Mouse (Mus musculus): ENCODE measurements around the gene Olfr624. TPM values are rescaled to one million over a fixed set of nuclear protein-coding genes. Genes with fewer than 3 reads are reported as not detected.

Olfr624 gene
- polyA plus RNA-seq, 1 experiment from 2014 or later, result not detected

- ATAC-seq (replicated peaks; ENCODE audit: low FRiP score), result no peak; the same call in 1 of the 2 replicates
- no peak overlapping the region for H3K4me3 ChIP-seq (ENCODE audit: low read depth, low read length)
These were observed 34.2 kb downstream of the Olfr624 start for GRCm38 (mm10) chr7:103636795-103637194.

More at GRCm38 (mm10) chr7:103636795-103637194, 34.2 kb downstream of the Olfr624 start:
- no peak overlapping the region for H3K4me2 ChIP-seq
- H3K27me3 ChIP-seq (replicated peaks; ENCODE audit: control insufficient read depth, insufficient read depth, low read length), result no peaks in the 10 kb centered on the region
- H3K36me3 ChIP-seq (ENCODE audit: control insufficient read depth, insufficient read depth, low read length), result no peaks in the 10 kb centered on the region
- H3K9me3 ChIP-seq (ENCODE audit: control insufficient read depth, low read length), result no peaks in the 10 kb centered on the region
- H3K27ac ChIP-seq (ENCODE audit: low read depth, low read length), result no peak overlapping the region
- no peak overlapping the region for H3K9ac ChIP-seq (ENCODE audit: low read depth, low read length)
- no peaks in the 10 kb centered on the region for H3K4me1 ChIP-seq (replicated peaks; ENCODE audit: control insufficient read depth, insufficient read depth, low read length)
- no peak for DNase-seq (ENCODE audit: low spot score)

Other genes starting within 250 kb of the Olfr624 start
- gene Olfr605, start 225.8 kb downstream of the Olfr624 start, polyA plus RNA-seq (2014; fragmentation: Nextera tagmentation; extraction: Ambion mirVana), result not detected in 2 replicates
- not detected in 2 replicates for gene Olfr606, start 222.1 kb downstream of the Olfr624 start, polyA plus RNA-seq (2014; fragmentation: Nextera tagmentation; extraction: Ambion mirVana)
- not detected in 2 replicates for gene Olfr607, start 207.0 kb downstream of the Olfr624 start, polyA plus RNA-seq (2014; fragmentation: Nextera tagmentation; extraction: Ambion mirVana)
- gene Olfr608, start 201.3 kb downstream of the Olfr624 start, polyA plus RNA-seq (2014; fragmentation: Nextera tagmentation; extraction: Ambion mirVana), result not detected in 2 replicates
- not detected in 2 replicates for gene Olfr609, start 173.1 kb downstream of the Olfr624 start, polyA plus RNA-seq (2014; fragmentation: Nextera tagmentation; extraction: Ambion mirVana)
- gene Olfr610, start 159.1 kb downstream of the Olfr624 start, polyA plus RNA-seq (2014; fragmentation: Nextera tagmentation; extraction: Ambion mirVana), result not detected in 2 replicates
- not detected in 2 replicates for gene Olfr611, start 150.3 kb downstream of the Olfr624 start, polyA plus RNA-seq (2014; fragmentation: Nextera tagmentation; extraction: Ambion mirVana)
- not detected in 2 replicates for gene Olfr612, start 128.5 kb downstream of the Olfr624 start, polyA plus RNA-seq (2014; fragmentation: Nextera tagmentation; extraction: Ambion mirVana)
- gene Olfr613, start 123.1 kb downstream of the Olfr624 start, polyA plus RNA-seq (2014; fragmentation: Nextera tagmentation; extraction: Ambion mirVana), result not detected in 2 replicates
- not detected in 2 replicates for gene Olfr615, start 115.1 kb downstream of the Olfr624 start, polyA plus RNA-seq (2014; fragmentation: Nextera tagmentation; extraction: Ambion mirVana)
- not detected in 2 replicates for gene Olfr616, start 102.0 kb downstream of the Olfr624 start, polyA plus RNA-seq (2014; fragmentation: Nextera tagmentation; extraction: Ambion mirVana)
- gene Olfr617, start 98.1 kb downstream of the Olfr624 start, polyA plus RNA-seq (2014; fragmentation: Nextera tagmentation; extraction: Ambion mirVana), result not detected in 2 replicates
- not detected in 2 replicates for gene Olfr618, start 81.1 kb downstream of the Olfr624 start, polyA plus RNA-seq (2014; fragmentation: Nextera tagmentation; extraction: Ambion mirVana)
- gene Olfr619, start 70.6 kb downstream of the Olfr624 start, polyA plus RNA-seq (2014; fragmentation: Nextera tagmentation; extraction: Ambion mirVana), result not detected in 2 replicates
- not detected in 2 replicates for gene Olfr620, start 58.7 kb downstream of the Olfr624 start, polyA plus RNA-seq (2014; fragmentation: Nextera tagmentation; extraction: Ambion mirVana)
- gene Olfr622, start 28.5 kb downstream of the Olfr624 start, polyA plus RNA-seq (2014; fragmentation: Nextera tagmentation; extraction: Ambion mirVana), result not detected in 2 replicates
- gene Olfr623, start 7.5 kb downstream of the Olfr624 start, polyA plus RNA-seq (2014; fragmentation: Nextera tagmentation; extraction: Ambion mirVana), result not detected in 2 replicates
- gene Olfr625-ps1, start 11.5 kb upstream of the Olfr624 start, polyA plus RNA-seq (2014; fragmentation: Nextera tagmentation; extraction: Ambion mirVana), result not detected in 2 replicates
- gene Olfr243, start 43.5 kb upstream of the Olfr624 start, polyA plus RNA-seq (2014; fragmentation: Nextera tagmentation; extraction: Ambion mirVana), result not detected in 2 replicates
- not detected in 2 replicates for gene Olfr628, start 59.2 kb upstream of the Olfr624 start, polyA plus RNA-seq (2014; fragmentation: Nextera tagmentation; extraction: Ambion mirVana)
- gene Olfr629, start 73.8 kb upstream of the Olfr624 start, polyA plus RNA-seq (2014; fragmentation: Nextera tagmentation; extraction: Ambion mirVana), result not detected in 2 replicates
- not detected in 2 replicates for gene Olfr630, start 86.1 kb upstream of the Olfr624 start, polyA plus RNA-seq (2014; fragmentation: Nextera tagmentation; extraction: Ambion mirVana)
- gene Olfr69, start 100.4 kb upstream of the Olfr624 start, polyA plus RNA-seq (2014; fragmentation: Nextera tagmentation; extraction: Ambion mirVana), result not detected in 2 replicates
- gene Olfr68, start 108.5 kb upstream of the Olfr624 start, polyA plus RNA-seq (2014; fragmentation: Nextera tagmentation; extraction: Ambion mirVana), result not detected in 2 replicates
- gene Olfr67, start 120.6 kb upstream of the Olfr624 start, polyA plus RNA-seq (2014; fragmentation: Nextera tagmentation; extraction: Ambion mirVana), result not detected in 2 replicates
- gene Hbb-bt, start 142.8 kb upstream of the Olfr624 start, polyA plus RNA-seq (2014; fragmentation: Nextera tagmentation; extraction: Ambion mirVana), result 7,398 and 7,943 TPM in 2 replicates
- gene Hbb-bs, start 156.9 kb upstream of the Olfr624 start, polyA plus RNA-seq (2014; fragmentation: Nextera tagmentation; extraction: Ambion mirVana), result 9,439 and 11,024 TPM in 2 replicates
- not detected in 2 replicates for gene Hbb-bh2, start 169.3 kb upstream of the Olfr624 start, polyA plus RNA-seq (2014; fragmentation: Nextera tagmentation; extraction: Ambion mirVana)
- gene Hbb-bh1, start 172.0 kb upstream of the Olfr624 start, polyA plus RNA-seq (2014; fragmentation: Nextera tagmentation; extraction: Ambion mirVana), result 4,066 and 4,428 TPM in 2 replicates
- gene Hbb-y, start 182.0 kb upstream of the Olfr624 start, polyA plus RNA-seq (2014; fragmentation: Nextera tagmentation; extraction: Ambion mirVana), result 15,021 and 16,786 TPM in 2 replicates
- not detected in 2 replicates for gene Olfr66, start 215.1 kb upstream of the Olfr624 start, polyA plus RNA-seq (2014; fragmentation: Nextera tagmentation; extraction: Ambion mirVana)
- gene Olfr64, start 223.3 kb upstream of the Olfr624 start, polyA plus RNA-seq (2014; fragmentation: Nextera tagmentation; extraction: Ambion mirVana), result not detected in 2 replicates
- gene Olfr65, start 232.3 kb upstream of the Olfr624 start, polyA plus RNA-seq (2014; fragmentation: Nextera tagmentation; extraction: Ambion mirVana), result not detected in 2 replicates

Measured in liver, embryonic 11.5 days (tissue).